Mouse (Mus musculus): ENCODE data around the gene Tmem106c. TPM values are rescaled to one million over a fixed set of nuclear protein-coding genes. Genes with fewer than 3 reads are reported as not detected.

Gene Tmem106c
- polyA plus RNA-seq, 1 experiment = 24.2 TPM

- no peaks in the 10 kb centered on the region for H3K36me3 ChIP-seq (replicated peaks; ENCODE audit: low read length)
- H3K9me3 ChIP-seq = 0 out of 2 replicates have a peak, but pooled peaks cover 7% of the 10 kb centered on the region
- H3K27me3 ChIP-seq (replicated peaks) = peaks cover 42% of the 10 kb centered on the region
- TF ChIP-seq GATA1 (IDR thresholded peaks at IDR 0.05; ENCODE audit: borderline replicate concordance, low read length) = no peak
- H3K4me3 ChIP-seq (replicated peaks) = no peak overlapping the region
- H3K4me1 ChIP-seq = peaks cover 13% of the 10 kb centered on the region
Observed at GRCm38 (mm10) chr15:97932441-97932840, 31.6 kb upstream of the Tmem106c start.

GRCm38 (mm10) chr15:97938580-97938979 lies 25.4 kb upstream of the Tmem106c start:
- H3K36me3 ChIP-seq (replicated peaks; ENCODE audit: low read length) = no peaks in the 10 kb centered on the region
- TF ChIP-seq FLI1 (IDR thresholded peaks at IDR 0.05; ENCODE audit: low read length) (no peak), GATA1 (IDR thresholded peaks at IDR 0.05; ENCODE audit: borderline replicate concordance, low read length) (no peak)
- no peak overlapping the region for H3K4me3 ChIP-seq (replicated peaks)

GRCm38 (mm10) chr15:97940088-97940487 lies 23.9 kb upstream of the Tmem106c start:
- Histone ChIP-seq H3K4me3 (replicated peaks) (no peak overlapping the region), H3K9me3 (peaks cover 6% of the 10 kb centered on the region), H3K36me3 (replicated peaks; ENCODE audit: low read length) (no peaks in the 10 kb centered on the region), H3K27me3 (replicated peaks) (peaks cover 40% of the 10 kb centered on the region), H3K4me1 (no peaks in the 10 kb centered on the region)
- no peak for TF ChIP-seq FLI1 (IDR thresholded peaks at IDR 0.05; ENCODE audit: low read length)
- TF ChIP-seq GATA1 (IDR thresholded peaks at IDR 0.05; ENCODE audit: borderline replicate concordance, low read length) = no peak

More at GRCm38 (mm10) chr15:97938580-97938979, 25.4 kb upstream of the Tmem106c start:
- peaks cover 37% of the 10 kb centered on the region for H3K27me3 ChIP-seq (replicated peaks)
- peaks cover 6% of the 10 kb centered on the region for H3K9me3 ChIP-seq
- H3K4me1 ChIP-seq = no peaks in the 10 kb centered on the region

GRCm38 (mm10) chr15:97941306-97941705 lies 22.7 kb upstream of the Tmem106c start:
- Histone ChIP-seq H3K4me1 (no peaks in the 10 kb centered on the region), H3K9me3 (peaks cover 6% of the 10 kb centered on the region), H3K4me3 (replicated peaks) (no peak overlapping the region), H3K27me3 (replicated peaks) (peaks cover 48% of the 10 kb centered on the region), H3K36me3 (replicated peaks; ENCODE audit: low read length) (no peaks in the 10 kb centered on the region)
- TF ChIP-seq FLI1 (IDR thresholded peaks at IDR 0.05; ENCODE audit: low read length) (no peak), GATA1 (IDR thresholded peaks at IDR 0.05; ENCODE audit: borderline replicate concordance, low read length) (no peak)

GRCm38 (mm10) chr15:97942538-97942937 lies 21.5 kb upstream of the Tmem106c start:
- H3K4me1 ChIP-seq = no peaks in the 10 kb centered on the region

GRCm38 (mm10) chr15:97943356-97943755 lies 20.6 kb upstream of the Tmem106c start:
- TF ChIP-seq FLI1 (IDR thresholded peaks at IDR 0.05; ENCODE audit: low read length) = no peak
- no peak for TF ChIP-seq GATA1 (IDR thresholded peaks at IDR 0.05; ENCODE audit: borderline replicate concordance, low read length)
- H3K4me3 ChIP-seq (replicated peaks) = no peak overlapping the region
- H3K9me3 ChIP-seq = peaks cover 6% of the 10 kb centered on the region

More at GRCm38 (mm10) chr15:97942538-97942937, 21.5 kb upstream of the Tmem106c start:
- Histone ChIP-seq H3K27me3 (replicated peaks) (peaks cover 48% of the 10 kb centered on the region), H3K36me3 (replicated peaks; ENCODE audit: low read length) (no peaks in the 10 kb centered on the region), H3K4me3 (replicated peaks) (no peak overlapping the region), H3K9me3 (peaks cover 6% of the 10 kb centered on the region)
- no peak for TF ChIP-seq FLI1 (IDR thresholded peaks at IDR 0.05; ENCODE audit: low read length)

GRCm38 (mm10) chr15:97944919-97945574 lies 19.0 kb upstream of the Tmem106c start:
- Histone ChIP-seq H3K9me3 (peaks cover 6% of the 10 kb centered on the region), H3K4me3 (replicated peaks) (no peak overlapping the region), H3K4me1 (peaks cover 5% of the 10 kb centered on the region; the same call in 1 of the 2 replicates), H3K36me3 (replicated peaks; ENCODE audit: low read length) (no peaks in the 10 kb centered on the region), H3K27me3 (replicated peaks) (peaks cover 60% of the 10 kb centered on the region)
- TF ChIP-seq GATA1 (IDR thresholded peaks at IDR 0.05; ENCODE audit: borderline replicate concordance, low read length) = no peak
- no peak for TF ChIP-seq FLI1 (IDR thresholded peaks at IDR 0.05; ENCODE audit: low read length)

More at GRCm38 (mm10) chr15:97943356-97943755, 20.6 kb upstream of the Tmem106c start:
- Histone ChIP-seq H3K27me3 (replicated peaks) (peaks cover 51% of the 10 kb centered on the region), H3K36me3 (replicated peaks; ENCODE audit: low read length) (no peaks in the 10 kb centered on the region), H3K4me1 (no peaks in the 10 kb centered on the region)

GRCm38 (mm10) chr15:97945656-97946315 lies 18.2 kb upstream of the Tmem106c start:
- Histone ChIP-seq H3K36me3 (replicated peaks; ENCODE audit: low read length) (no peaks in the 10 kb centered on the region), H3K27me3 (replicated peaks) (peaks cover 65% of the 10 kb centered on the region), H3K9me3 (peaks cover 6% of the 10 kb centered on the region), H3K4me1 (peaks cover 5% of the 10 kb centered on the region; the same call in 1 of the 2 replicates), H3K4me3 (replicated peaks) (no peak overlapping the region)
- TF ChIP-seq GATA1 (IDR thresholded peaks at IDR 0.05; ENCODE audit: borderline replicate concordance, low read length) (no peak), FLI1 (IDR thresholded peaks at IDR 0.05; ENCODE audit: low read length) (no peak)

- no peaks in the 10 kb centered on the region for H3K36me3 ChIP-seq (replicated peaks; ENCODE audit: low read length)
- TF ChIP-seq FLI1 (IDR thresholded peaks at IDR 0.05; ENCODE audit: low read length) (no peak), GATA1 (IDR thresholded peaks at IDR 0.05; ENCODE audit: borderline replicate concordance, low read length) (no peak)
- H3K4me3 ChIP-seq (replicated peaks) = no peak overlapping the region
- no peaks in the 10 kb centered on the region for H3K9me3 ChIP-seq
- H3K4me1 ChIP-seq = peaks cover 22% of the 10 kb centered on the region
- H3K27me3 ChIP-seq (replicated peaks) = peaks cover 72% of the 10 kb centered on the region
Observed at GRCm38 (mm10) chr15:97948720-97949119, 15.3 kb upstream of the Tmem106c start.

- peaks cover 74% of the 10 kb centered on the region for H3K27me3 ChIP-seq (replicated peaks)
- no peak for TF ChIP-seq FLI1 (IDR thresholded peaks at IDR 0.05; ENCODE audit: low read length)
- no peak for TF ChIP-seq GATA1 (IDR thresholded peaks at IDR 0.05; ENCODE audit: borderline replicate concordance, low read length)
- H3K4me1 ChIP-seq = peaks cover 22% of the 10 kb centered on the region
- no peaks in the 10 kb centered on the region for H3K9me3 ChIP-seq
- H3K4me3 ChIP-seq (replicated peaks) = no peak overlapping the region
- H3K36me3 ChIP-seq (replicated peaks; ENCODE audit: low read length) = no peaks in the 10 kb centered on the region
Observed at GRCm38 (mm10) chr15:97949706-97950105, 14.3 kb upstream of the Tmem106c start.
